Mouse (Mus musculus): ENCODE results near the gene Cfap157. TPM values are rescaled to one million over a fixed set of nuclear protein-coding genes. Genes with fewer than 3 reads are reported as not detected.

Cfap157 gene
- polyA plus RNA-seq, 1 experiment from 2014 or later = not detected

DNA sequence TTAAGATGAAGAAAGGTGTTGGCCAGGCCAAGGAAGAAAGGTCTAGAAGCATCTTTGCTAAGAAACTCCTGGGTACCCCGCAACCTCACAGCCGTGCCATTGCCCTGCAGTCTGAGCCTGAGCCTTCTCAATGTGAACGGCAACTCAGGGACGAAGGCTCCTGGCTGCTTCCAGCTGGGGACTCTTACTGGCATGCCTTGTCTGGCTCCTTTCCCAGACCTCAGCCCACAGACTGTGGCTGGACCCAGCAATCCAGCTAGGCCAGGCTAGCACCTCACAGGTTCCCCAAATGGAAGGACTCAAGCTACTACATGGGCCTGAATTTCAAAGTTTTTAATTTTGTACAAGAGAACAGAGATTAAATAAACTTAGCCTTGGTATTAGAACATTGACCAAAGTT lies 22.4 kb downstream of the Cfap157 start:
- Histone ChIP-seq H3K36me3 (replicated peaks) (peaks cover 19% of the 10 kb centered on the region), H3K4me2 (no peak overlapping the region), H3K9me3 (replicated peaks) (no peaks in the 10 kb centered on the region), H3K9ac (no peak overlapping the region), H3K27ac (replicated peaks) (no peak overlapping the region), H3K4me1 (replicated peaks) (peaks cover 19% of the 10 kb centered on the region), H3K4me3 (replicated peaks) (no peak overlapping the region), H3K27me3 (no peaks in the 10 kb centered on the region)
- ATAC-seq (ENCODE audit: insufficient read depth) = no peak
- 78% methylated on average over 4 of the region's 4 CpGs for WGBS (ENCODE audit: insufficient replicate concordance)

DNA sequence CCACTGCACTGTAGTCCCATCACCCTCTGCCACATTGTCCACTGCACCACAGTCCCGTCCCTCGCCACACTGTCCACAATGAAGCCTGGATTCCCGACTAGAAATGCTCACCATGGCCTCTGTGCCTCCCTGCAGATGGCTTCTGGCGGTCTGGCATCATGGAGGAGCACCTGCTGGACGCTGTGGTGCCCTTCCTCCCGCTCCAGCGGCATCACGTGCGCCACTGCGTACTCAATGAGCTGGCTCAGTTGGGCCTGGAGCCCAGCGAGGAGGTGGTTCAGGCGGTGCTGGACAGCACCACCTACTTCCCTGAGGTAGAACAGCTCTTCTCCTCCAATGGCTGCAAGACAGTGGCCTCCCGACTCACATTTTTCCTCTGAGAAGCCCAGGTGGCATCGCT lies 22.9 kb downstream of the Cfap157 start:
- Histone ChIP-seq H3K27ac (replicated peaks) (no peak overlapping the region), H3K9ac (no peak overlapping the region), H3K4me2 (no peak overlapping the region), H3K4me3 (replicated peaks) (no peak overlapping the region), H3K9me3 (replicated peaks) (no peaks in the 10 kb centered on the region), H3K4me1 (replicated peaks) (peaks cover 18% of the 10 kb centered on the region), H3K27me3 (no peaks in the 10 kb centered on the region), H3K36me3 (replicated peaks) (peaks cover 19% of the 10 kb centered on the region)
- WGBS (ENCODE audit: insufficient replicate concordance) = 80% methylated on average over 14 of the region's 14 CpGs
- ATAC-seq (ENCODE audit: insufficient read depth) = no peak

DNA sequence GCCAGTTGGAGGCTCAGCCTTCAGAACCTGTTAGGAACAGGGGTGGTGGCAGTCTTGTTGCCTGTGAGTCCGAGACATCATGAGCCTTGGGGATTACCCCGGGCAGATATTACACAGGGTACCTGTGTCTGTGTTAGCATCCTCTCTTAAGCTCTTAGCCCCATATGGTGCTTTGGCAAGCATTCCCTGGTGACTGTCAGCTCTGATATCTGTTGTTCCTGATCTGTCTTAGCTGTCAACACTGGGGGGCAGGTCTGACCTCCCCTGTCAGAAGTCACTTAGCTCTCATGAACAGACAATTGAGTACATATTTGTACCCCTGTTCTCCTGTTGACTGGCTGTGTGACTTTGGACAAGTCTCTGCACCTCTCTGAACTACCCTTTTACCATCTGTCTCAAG lies 25.2 kb downstream of the Cfap157 start:
- 69% methylated on average over 2 of the region's 2 CpGs for WGBS (ENCODE audit: insufficient replicate concordance)
- Histone ChIP-seq H3K27me3 (no peaks in the 10 kb centered on the region), H3K9ac (no peak overlapping the region), H3K4me2 (no peak overlapping the region), H3K4me1 (replicated peaks) (peaks cover 18% of the 10 kb centered on the region), H3K4me3 (replicated peaks) (no peak overlapping the region), H3K36me3 (replicated peaks) (peaks cover 23% of the 10 kb centered on the region), H3K27ac (replicated peaks) (no peak overlapping the region), H3K9me3 (replicated peaks) (no peaks in the 10 kb centered on the region)
- no peak for ATAC-seq (ENCODE audit: insufficient read depth)

DNA sequence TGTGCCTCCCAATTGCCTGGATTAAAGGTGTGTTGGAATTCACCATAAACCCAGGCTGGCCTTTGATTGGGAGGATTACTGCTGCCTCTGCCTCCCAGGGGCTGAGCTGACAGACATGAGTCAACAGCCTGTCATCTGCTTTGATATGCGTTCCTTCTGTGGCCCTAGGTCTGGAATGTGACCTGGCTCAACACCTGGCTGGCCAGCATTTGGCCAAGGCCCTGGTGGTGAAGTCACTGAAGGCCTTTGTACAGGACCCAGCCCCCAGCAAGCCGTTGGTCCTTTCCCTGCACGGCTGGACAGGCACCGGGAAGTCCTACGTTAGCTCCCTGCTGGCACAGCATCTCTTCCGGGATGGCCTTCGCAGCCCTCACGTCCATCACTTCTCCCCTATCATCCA lies 25.7 kb downstream of the Cfap157 start:
- no peak overlapping the region for H3K9ac ChIP-seq
- no peak overlapping the region for H3K4me3 ChIP-seq (replicated peaks)
- WGBS (ENCODE audit: insufficient replicate concordance) = 75% methylated on average over 8 of the region's 8 CpGs
- H3K36me3 ChIP-seq (replicated peaks) = peaks cover 23% of the 10 kb centered on the region
- peaks cover 18% of the 10 kb centered on the region for H3K4me1 ChIP-seq (replicated peaks)
- no peaks in the 10 kb centered on the region for H3K27me3 ChIP-seq
- ATAC-seq (ENCODE audit: insufficient read depth) = no peak
- H3K27ac ChIP-seq (replicated peaks) = no peak overlapping the region
- no peak overlapping the region for H3K4me2 ChIP-seq
- H3K9me3 ChIP-seq (replicated peaks) = no peaks in the 10 kb centered on the region

DNA sequence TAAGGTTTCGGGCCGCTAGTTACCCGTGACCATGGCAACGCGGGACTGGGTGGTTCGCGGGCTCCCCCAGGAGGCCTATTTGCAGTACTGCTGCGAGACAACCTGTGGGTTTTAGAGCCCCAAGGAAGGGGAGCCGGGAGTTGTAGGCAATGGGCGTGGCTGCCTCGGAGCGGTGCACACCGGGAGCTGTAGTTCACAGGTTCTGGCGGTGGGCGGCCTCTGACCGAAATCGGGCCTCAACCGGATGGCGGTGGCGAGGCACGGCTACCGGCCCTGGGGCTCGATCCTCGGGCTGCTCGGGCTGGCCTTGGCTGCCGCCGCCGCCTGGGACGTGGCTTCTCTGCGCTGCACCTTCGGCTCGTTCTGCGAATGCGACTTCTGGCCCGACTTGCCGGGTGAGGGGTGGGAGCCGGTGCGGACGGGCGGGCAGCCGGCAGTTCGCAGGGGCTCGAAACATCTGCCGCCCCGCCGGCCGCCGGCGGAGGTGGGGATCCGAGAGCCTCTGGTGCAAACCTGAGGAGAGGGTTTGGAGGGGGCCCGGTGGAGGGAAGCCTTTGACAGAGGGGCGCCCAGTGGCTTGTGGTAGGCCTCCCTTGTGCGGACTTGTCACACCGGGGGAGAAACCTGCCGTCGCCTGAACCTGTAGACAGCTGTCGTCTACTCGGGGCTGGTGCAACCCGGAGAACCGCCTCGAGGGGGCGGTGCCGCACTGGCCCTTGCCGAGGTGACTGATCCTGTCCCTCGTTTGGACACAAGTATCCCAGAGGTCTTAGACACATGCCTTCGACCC lies 27.0 kb downstream of the Cfap157 start, which contains the start of gene Tor2a:
Tor2a (plus strand) TSS at position 179 of the 790 bp plus-strand sequence.
- Histone ChIP-seq H3K27ac (replicated peaks) (peak within 1 kb of the TSS; percentile 79), H3K9ac (peak within 1 kb of the TSS; percentile 71), H3K4me1 (replicated peaks) (peaks cover 18% of the 10 kb centered on the region), H3K36me3 (replicated peaks) (peaks cover 23% of the 10 kb centered on the region), H3K9me3 (replicated peaks) (no peaks in the 10 kb centered on the region), H3K4me2 (peak within 1 kb of the TSS; percentile 96), H3K4me3 (replicated peaks) (peak within 1 kb of the TSS; percentile 71), H3K27me3 (no peaks in the 10 kb centered on the region)
- under 1% methylated on average over 66 of the region's 66 CpGs for WGBS (ENCODE audit: insufficient replicate concordance)
- ATAC-seq (ENCODE audit: insufficient read depth) = peak; percentile 90

DNA sequence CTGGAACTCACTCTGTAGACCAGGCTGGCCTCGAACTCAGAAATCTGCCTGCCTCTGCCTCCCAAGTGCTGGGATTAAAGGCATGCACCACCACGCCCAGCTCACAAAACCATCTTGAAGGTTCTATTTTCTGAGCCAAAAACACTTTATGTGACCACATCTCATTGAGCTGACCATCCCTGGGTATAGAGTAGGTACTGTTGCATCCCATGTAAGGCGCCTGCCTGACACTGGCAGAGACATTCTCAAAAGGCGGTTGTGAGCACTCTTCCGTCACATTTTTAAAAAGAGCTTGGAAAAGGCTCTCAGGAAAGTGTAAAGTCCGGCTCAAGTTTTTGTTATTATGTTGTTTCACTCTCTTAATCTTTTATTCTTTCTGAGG lies 27.6 kb downstream of the Cfap157 start:
- WGBS (ENCODE audit: insufficient replicate concordance) = 36% methylated on average over 6 of the region's 6 CpGs
- no peaks in the 10 kb centered on the region for H3K27me3 ChIP-seq
- H3K4me2 ChIP-seq = peak overlapping the region; percentile 96
- peaks cover 20% of the 10 kb centered on the region for H3K36me3 ChIP-seq (replicated peaks)
- H3K9me3 ChIP-seq (replicated peaks) = no peaks in the 10 kb centered on the region
- peaks cover 18% of the 10 kb centered on the region for H3K4me1 ChIP-seq (replicated peaks)
- no peak overlapping the region for H3K9ac ChIP-seq
- ATAC-seq (ENCODE audit: insufficient read depth) = no peak
- H3K4me3 ChIP-seq (replicated peaks) = peak overlapping the region; percentile 71
- no peak overlapping the region for H3K27ac ChIP-seq (replicated peaks)

DNA sequence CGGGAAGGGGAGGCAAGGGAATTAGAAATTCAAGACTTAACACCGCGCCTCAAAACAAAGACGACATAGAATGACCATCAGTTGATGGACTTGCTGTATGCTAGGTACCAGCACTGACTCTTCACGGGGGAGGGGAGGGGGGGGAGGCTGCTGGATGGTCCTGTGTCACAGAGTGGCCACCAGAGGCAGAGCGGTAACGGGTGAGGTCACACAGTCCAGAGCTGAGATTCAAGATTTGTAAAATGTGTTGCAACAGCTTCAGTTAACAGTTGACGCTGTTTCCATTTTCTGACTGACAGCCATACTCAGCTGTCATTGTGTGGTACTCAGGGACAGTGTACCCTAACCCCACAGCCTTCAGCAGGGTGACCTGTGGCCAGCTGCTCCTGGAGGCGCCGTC lies 32.0 kb downstream of the Cfap157 start:
- Histone ChIP-seq H3K27me3 (no peaks in the 10 kb centered on the region), H3K4me1 (replicated peaks) (peaks cover 9% of the 10 kb centered on the region), H3K4me2 (peak overlapping the region; percentile 41; the same call in 1 of the 2 replicates), H3K27ac (replicated peaks) (no peak overlapping the region), H3K9ac (no peak overlapping the region), H3K4me3 (replicated peaks) (no peak overlapping the region), H3K36me3 (replicated peaks) (0 out of 2 replicates have a peak, but pooled peaks cover 5% of the 10 kb centered on the region), H3K9me3 (replicated peaks) (no peaks in the 10 kb centered on the region)
- WGBS (ENCODE audit: insufficient replicate concordance) = 67% methylated on average over 10 of the region's 10 CpGs
- no peak; the same call in 1 of the 2 replicates for ATAC-seq (ENCODE audit: insufficient read depth)

DNA sequence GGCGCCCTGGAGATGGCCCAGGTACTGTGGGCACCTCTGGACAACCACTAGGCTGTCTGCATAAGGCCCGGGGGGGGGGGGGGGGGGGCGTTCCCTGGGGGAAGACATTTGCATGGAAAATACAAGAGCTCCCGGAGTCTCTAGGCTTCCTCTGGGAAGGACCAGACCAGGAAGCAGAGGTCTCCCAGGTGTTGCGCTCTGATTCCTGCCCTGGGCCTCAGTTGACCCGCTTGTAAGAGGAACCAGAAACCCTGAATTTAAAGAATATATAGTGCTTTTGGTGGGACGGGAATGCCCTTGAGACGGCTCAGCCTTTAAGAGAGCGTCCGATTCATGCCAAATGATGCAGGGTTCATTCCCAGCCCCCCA lies 32.6 kb downstream of the Cfap157 start:
- Histone ChIP-seq H3K27me3 (no peaks in the 10 kb centered on the region), H3K4me2 (peak overlapping the region; percentile 41; the same call in 1 of the 2 replicates), H3K9ac (no peak overlapping the region), H3K9me3 (replicated peaks) (no peaks in the 10 kb centered on the region), H3K27ac (replicated peaks) (peak overlapping the region; percentile 48; the same call in 1 of the 2 replicates), H3K4me1 (replicated peaks) (peaks cover 6% of the 10 kb centered on the region), H3K36me3 (replicated peaks) (0 out of 2 replicates have a peak, but pooled peaks cover 5% of the 10 kb centered on the region), H3K4me3 (replicated peaks) (peak overlapping the region; percentile 34)
- ATAC-seq (ENCODE audit: insufficient read depth) = no peak
- 54% methylated on average over 10 of the region's 10 CpGs for WGBS (ENCODE audit: insufficient replicate concordance)

DNA sequence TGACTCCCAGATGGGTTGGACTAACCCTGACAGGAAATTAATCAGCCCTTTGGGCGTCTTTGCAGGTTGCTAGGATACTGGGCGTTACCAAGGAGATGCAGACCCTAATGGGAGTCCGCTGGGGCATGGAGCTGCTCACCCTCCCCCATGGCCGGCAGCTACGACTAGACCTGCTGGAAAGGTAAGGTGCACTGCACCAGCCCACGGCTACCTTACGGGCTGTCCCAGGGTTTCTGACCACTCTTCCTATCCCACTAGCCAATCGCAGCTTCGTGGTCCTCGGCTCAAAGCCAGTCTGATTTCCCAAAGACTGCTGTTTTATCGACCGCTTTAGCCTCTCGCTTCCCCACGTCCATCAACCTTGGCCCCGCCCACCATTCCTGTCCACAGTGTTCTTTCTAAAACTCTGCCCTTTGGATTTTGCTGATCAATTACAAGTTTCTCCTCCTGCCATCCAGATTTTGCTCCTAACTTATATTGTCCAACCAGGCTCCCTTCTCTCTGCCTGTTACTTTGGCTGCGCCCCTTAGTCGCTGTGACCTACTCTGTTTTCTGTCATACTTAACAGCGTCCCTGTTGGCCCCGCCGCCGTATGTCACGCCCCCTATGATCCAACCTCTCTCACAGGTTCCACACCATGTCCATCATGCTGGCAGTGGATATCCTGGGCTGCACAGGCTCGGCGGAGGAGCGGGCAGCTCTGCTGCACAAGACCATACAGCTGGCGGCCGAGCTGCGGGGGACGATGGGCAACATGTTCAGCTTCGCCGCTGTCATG lies 33.2 kb downstream of the Cfap157 start:
- Histone ChIP-seq H3K27me3 (no peaks in the 10 kb centered on the region), H3K27ac (replicated peaks) (peak overlapping the region; percentile 48; the same call in 1 of the 2 replicates), H3K4me2 (peak overlapping the region; percentile 41), H3K9me3 (replicated peaks) (no peaks in the 10 kb centered on the region), H3K4me1 (replicated peaks) (peaks cover 5% of the 10 kb centered on the region; the same call in 1 of the 2 replicates), H3K4me3 (replicated peaks) (peak overlapping the region; percentile 34), H3K9ac (no peak overlapping the region), H3K36me3 (replicated peaks) (0 out of 2 replicates have a peak, but pooled peaks cover 5% of the 10 kb centered on the region)
- 66% methylated on average over 31 of the region's 31 CpGs for WGBS (ENCODE audit: insufficient replicate concordance)
- ATAC-seq (ENCODE audit: insufficient read depth) = peak; percentile 69

DNA sequence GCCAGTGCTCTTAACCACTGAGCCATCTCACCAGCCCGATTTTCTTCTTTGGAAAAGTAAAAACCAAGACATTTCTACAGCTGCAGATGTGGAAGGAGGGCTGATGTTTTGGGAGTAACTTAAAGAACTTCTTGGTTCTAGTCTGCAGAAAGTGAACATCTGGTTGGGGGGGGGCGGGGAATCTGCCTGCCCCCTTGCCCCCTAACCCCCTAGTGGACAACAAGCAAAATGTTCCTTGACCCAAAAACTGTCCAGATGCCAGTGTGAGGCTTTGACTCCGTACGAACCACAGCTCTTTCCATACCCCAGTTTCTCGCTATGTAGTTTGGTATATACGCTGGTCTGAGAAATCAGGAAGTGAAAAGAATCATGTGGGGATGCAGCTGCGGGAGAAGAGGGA lies 34.0 kb downstream of the Cfap157 start:
- Histone ChIP-seq H3K27ac (replicated peaks) (no peak overlapping the region), H3K4me3 (replicated peaks) (no peak overlapping the region), H3K4me1 (replicated peaks) (peaks cover 5% of the 10 kb centered on the region; the same call in 1 of the 2 replicates), H3K27me3 (no peaks in the 10 kb centered on the region), H3K36me3 (replicated peaks) (0 out of 2 replicates have a peak, but pooled peaks cover 7% of the 10 kb centered on the region), H3K4me2 (no peak overlapping the region), H3K9ac (no peak overlapping the region), H3K9me3 (replicated peaks) (no peaks in the 10 kb centered on the region)
- ATAC-seq (ENCODE audit: insufficient read depth) = no peak
- WGBS (ENCODE audit: insufficient replicate concordance) = 66% methylated on average over 7 of the region's 7 CpGs

DNA sequence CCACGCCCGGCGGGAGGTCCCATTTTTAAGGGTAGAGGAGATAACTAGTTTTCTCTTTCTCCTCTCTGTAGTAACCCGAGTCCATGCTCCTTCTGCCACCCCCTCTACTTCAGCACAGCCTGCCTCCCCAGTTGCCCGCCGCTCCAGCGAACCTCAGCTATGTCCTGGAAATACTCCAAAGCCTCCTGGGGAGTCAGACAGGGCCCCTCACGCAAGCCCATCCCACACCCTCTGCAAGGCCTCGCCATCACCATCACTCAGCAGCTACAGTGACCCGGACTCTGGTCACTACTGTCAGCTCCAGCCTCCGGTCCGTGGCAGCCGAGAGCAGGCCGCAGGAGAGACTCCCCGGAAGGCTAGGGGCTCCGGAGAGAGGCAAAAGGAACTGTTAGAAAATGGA lies 35.1 kb downstream of the Cfap157 start:
- Histone ChIP-seq H3K27ac (replicated peaks) (no peak overlapping the region), H3K4me3 (replicated peaks) (no peak overlapping the region), H3K27me3 (no peaks in the 10 kb centered on the region), H3K4me1 (replicated peaks) (peaks cover 5% of the 10 kb centered on the region; the same call in 1 of the 2 replicates), H3K36me3 (replicated peaks) (0 out of 2 replicates have a peak, but pooled peaks cover 2% of the 10 kb centered on the region), H3K4me2 (no peak overlapping the region), H3K9me3 (replicated peaks) (no peaks in the 10 kb centered on the region), H3K9ac (no peak overlapping the region)
- no peak for ATAC-seq (ENCODE audit: insufficient read depth)
- 80% methylated on average over 16 of the region's 16 CpGs for WGBS (ENCODE audit: insufficient replicate concordance)

Data from liver, embryonic 15.5 days (tissue).